Comparison of ENCODE assay signal across 17 mouse cellular contexts in genomic region chr4:3176195-3176594, GRCm38 (mm10). TPM values are rescaled to one million over a fixed set of nuclear protein-coding genes. Genes with fewer than 3 reads are reported as not detected.
DNase-seq lines count a peak whose midpoint lies in the region; ATAC-seq and TF ChIP-seq lines count a peak whose summit lies in the region.
"Not testable (repeated sequence)": the region's sequence is repeated elsewhere in the genome, so short reads cannot be mapped to it uniquely, and the experiment has no call there.
"Had no signal": no experiment of that assay in that cellular context is flagged by ENCODE, and none has a peak within 500 bp of the region (broad histone marks: within the 10 kb centered on the region; RNA-seq: fewer than 3 reads in every experiment).

No protein-coding gene starts in this region.

- WGBS in embryonic facial prominence, embryonic 10.5 days: 90% methylated on average over 6 of the region's 6 CpGs
- WGBS in limb, embryonic 11.5 days: 90% methylated on average over 6 of the region's 6 CpGs
- WGBS in stomach, postnatal 0 days: 91% methylated on average over 6 of the region's 6 CpGs

- H3K4me3 ChIP-seq in embryonic facial prominence, embryonic 10.5 days; limb, embryonic 11.5 days (ENCODE audit: low read depth, low read length); stomach, postnatal 0 days (ENCODE audit: low read depth, low read length): not testable (repeated sequence)

- H3K9me3 ChIP-seq in embryonic facial prominence, embryonic 10.5 days: peaks cover 63% of the 10 kb centered on the region
- peaks cover 40% of the 10 kb centered on the region for H3K9me3 ChIP-seq in limb, embryonic 11.5 days (ENCODE audit: control insufficient read depth, low read length)
- H3K9me3 ChIP-seq in stomach, postnatal 0 days (ENCODE audit: control insufficient read depth, low read length): not testable (repeated sequence)

- TF ChIP-seq CTCF in stomach, postnatal 0 days (IDR thresholded peaks at IDR 0.05; ENCODE audit: low read depth): not testable (repeated sequence)

- DNase-seq in embryonic facial prominence, embryonic 10.5 days (ENCODE audit: low spot score): peak; percentile 2
- peak; percentile 27 for DNase-seq in heart, adult 11 months
- peak; percentile 8 for DNase-seq in kidney, postnatal 10 days
- DNase-seq in limb, embryonic 11.5 days (ENCODE audit: low spot score): peak; percentile 18
- DNase-seq in stomach, postnatal 0 days (ENCODE audit: low spot score): peak; percentile 12

- H3K9ac ChIP-seq in limb, embryonic 11.5 days (ENCODE audit: low read length); stomach, postnatal 0 days (ENCODE audit: low read length): not testable (repeated sequence)

- H3K4me2 ChIP-seq in limb, embryonic 11.5 days (ENCODE audit: low read depth, severe bottlenecking); stomach, postnatal 0 days (replicated peaks; ENCODE audit: low read depth): not testable (repeated sequence)

- not testable (repeated sequence) for H3K36me3 ChIP-seq in embryonic facial prominence, embryonic 10.5 days (replicated peaks); limb, embryonic 11.5 days (ENCODE audit: control insufficient read depth, insufficient read depth, low read length); stomach, postnatal 0 days (ENCODE audit: control insufficient read depth, insufficient read depth, low read length)

- not testable (repeated sequence) for H3K27me3 ChIP-seq in embryonic facial prominence, embryonic 10.5 days (replicated peaks; ENCODE audit: low read depth, poor library complexity, severe bottlenecking); limb, embryonic 11.5 days (ENCODE audit: control insufficient read depth, insufficient read depth, low read length); stomach, postnatal 0 days (ENCODE audit: control insufficient read depth, insufficient read depth, low read length)

- H3K4me1 ChIP-seq in embryonic facial prominence, embryonic 10.5 days; limb, embryonic 11.5 days (ENCODE audit: control insufficient read depth, insufficient read depth, low read length); stomach, postnatal 0 days (replicated peaks; ENCODE audit: control insufficient read depth, insufficient read depth): not testable (repeated sequence)

- not testable (repeated sequence) for TF ChIP-seq EP300 in stomach, postnatal 0 days (optimal IDR thresholded peaks at IDR 0.05)

- ATAC-seq in limb, embryonic 11.5 days (ENCODE audit: insufficient number of reproducible peaks, low FRiP score, low TSS enrichment, low read depth); stomach, postnatal 0 days (ENCODE audit: low FRiP score, low TSS enrichment): not testable (repeated sequence)

- not testable (repeated sequence) for H3K27ac ChIP-seq in embryonic facial prominence, embryonic 10.5 days (replicated peaks); limb, embryonic 11.5 days (replicated peaks; ENCODE audit: low read depth, low read length); stomach, postnatal 0 days (replicated peaks)

RNA-seq across cellular contexts. Expression of gene Vmn1r3, which starts 9.0 kb away (rescaled TPM):
- not detected in 2 replicates for polyA plus RNA-seq in embryonic facial prominence, embryonic 10.5 days (2016; fragmentation: Nextera tagmentation; extraction: Ambion mirVana)
- not detected in 2 replicates for polyA plus RNA-seq in limb, embryonic 11.5 days (2014; fragmentation: Nextera tagmentation; extraction: Ambion mirVana)
- not detected in 2 replicates for polyA plus RNA-seq in stomach, postnatal 0 days (2015; fragmentation: Nextera tagmentation; extraction: Ambion mirVana)
- polyA plus RNA-seq: activated CD4-positive, CD25-positive, alpha-beta regulatory T cell, adult 4 months; C2C12; cerebellum, adult 2 months; cortical plate, adult 2 months; embryonic facial prominence, embryonic 11.5 days; embryonic facial prominence, embryonic 13.5 days; embryonic facial prominence, embryonic 15.5 days; erythroblast, embryonic 14.5 days; forebrain, embryonic 10.5 days; forebrain, embryonic 13.5 days; forebrain, embryonic 15.5 days; forebrain, postnatal 0 days had no signal

RNA-seq across cellular contexts. Expression of gene Vmn1r2, which starts 9.1 kb away (rescaled TPM):
- polyA plus RNA-seq in embryonic facial prominence, embryonic 10.5 days (2016; fragmentation: Nextera tagmentation; extraction: Ambion mirVana): not detected in 2 replicates
- not detected in 2 replicates for polyA plus RNA-seq in limb, embryonic 11.5 days (2014; fragmentation: Nextera tagmentation; extraction: Ambion mirVana)
- polyA plus RNA-seq in stomach, postnatal 0 days (2015; fragmentation: Nextera tagmentation; extraction: Ambion mirVana): not detected in 2 replicates
- polyA plus RNA-seq: activated CD4-positive, CD25-positive, alpha-beta regulatory T cell, adult 4 months; C2C12; cerebellum, adult 2 months; cortical plate, adult 2 months; embryonic facial prominence, embryonic 11.5 days; embryonic facial prominence, embryonic 13.5 days; embryonic facial prominence, embryonic 15.5 days; erythroblast, embryonic 14.5 days; forebrain, embryonic 10.5 days; forebrain, embryonic 13.5 days; forebrain, embryonic 15.5 days; forebrain, postnatal 0 days had no signal
